Mouse (Mus musculus) kidney, adult 2 months (tissue): ENCODE measurements at regions not wholly inside any gene's neighbourhood (a gene's known extent, or its start where the extent isn't known, plus 50 kb on each side); places are given as distances from the start of the nearest gene placed in this dataset.

Source experiments
- DNase-seq: peaks from one replicate; pipeline ENCODE4 v3.0.0; 2021
- H3K27ac ChIP-seq: fragments of 200-500 bp; 2 replicates; pipeline ENCODE4 v1.5.1; 2012; ENCODE audit warnings: low read depth, low read length, control low read depth, inconsistent platforms; ENCODE audit not compliant: insufficient read depth
- H3K27me3 ChIP-seq: fragments of 200-500 bp; replicated peaks from 2 replicates; pipeline ENCODE4 v1.6.1; 2012; ENCODE audit warnings: mild to moderate bottlenecking, moderate library complexity, low read length, inconsistent platforms; ENCODE audit not compliant: control insufficient read depth, insufficient read depth
- H3K36me3 ChIP-seq: fragments of 200-500 bp; 2 replicates; pipeline ENCODE4 v1.6.1; 2012; ENCODE audit warnings: mild to moderate bottlenecking, moderate library complexity, low read length, inconsistent platforms; ENCODE audit not compliant: control insufficient read depth, insufficient read depth
- H3K4me1 ChIP-seq: fragments of 200-500 bp; 2 replicates; pipeline ENCODE4 v1.6.1; 2011; ENCODE audit warnings: low read length; ENCODE audit not compliant: control insufficient read depth, insufficient read depth
- H3K4me3 ChIP-seq: fragments of 200-500 bp; 2 replicates; pipeline ENCODE4 v1.5.1; 2011; ENCODE audit warnings: mild to moderate bottlenecking, low read depth, low read length, control low read depth; ENCODE audit not compliant: insufficient read depth
- CTCF ChIP-seq: fragments of 200-500 bp; conservative IDR thresholded peaks from 2 replicates; pipeline ENCODE4 v1.5.1; 2011; ENCODE audit warnings: low read depth, mild to moderate bottlenecking, control low read depth, low read length, moderate library complexity, mixed read lengths; ENCODE audit not compliant: insufficient read depth, insufficient read length
- POLR2A ChIP-seq: fragments of 200-500 bp; IDR thresholded peaks from one replicate; pipeline ENCODE4 v1.6.1; 2011; ENCODE audit warnings: low read depth, low read length, control low read depth
- WGBS: fragments of 180-500 bp; shearing (Covaris S2); methylation state at CpG from one replicate; pipeline ENCODE4 v1.1.7; 2018; 5-methylcytosine and 5-hydroxymethylcytosine counted together

DNA sequence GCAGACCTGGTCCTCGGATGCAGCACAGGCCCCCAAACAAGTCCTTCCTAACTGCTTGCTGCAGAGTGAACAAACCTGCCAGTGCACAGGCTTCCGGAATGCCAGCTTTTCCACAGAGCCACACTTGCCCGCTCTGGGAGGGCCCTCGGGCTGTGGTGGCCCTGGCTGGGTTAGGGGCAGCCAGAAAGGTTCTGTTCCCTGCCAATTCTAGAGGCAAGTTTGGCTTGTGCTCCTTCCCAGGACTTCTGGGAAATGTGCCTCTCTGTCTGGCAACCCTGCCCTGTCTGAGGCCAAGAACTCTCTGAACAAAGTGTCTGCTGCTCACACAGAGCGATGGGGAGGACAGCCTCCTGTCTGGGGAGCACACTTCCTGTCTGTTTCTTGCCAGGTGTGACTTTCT, 66.4 kb downstream of the Xrcc2 start:
- Histone ChIP-seq H3K27ac (no peak overlapping the region), H3K36me3 (no peaks in the 10 kb centered on the region), H3K4me1 (no peaks in the 10 kb centered on the region), H3K27me3 (no peaks in the 10 kb centered on the region), H3K4me3 (no peak overlapping the region)
- WGBS: 77% methylated on average over 5 of the region's 5 CpGs
- no peak for TF ChIP-seq POLR2A
- TF ChIP-seq CTCF: no peak
- peak; percentile 1 for DNase-seq

DNA sequence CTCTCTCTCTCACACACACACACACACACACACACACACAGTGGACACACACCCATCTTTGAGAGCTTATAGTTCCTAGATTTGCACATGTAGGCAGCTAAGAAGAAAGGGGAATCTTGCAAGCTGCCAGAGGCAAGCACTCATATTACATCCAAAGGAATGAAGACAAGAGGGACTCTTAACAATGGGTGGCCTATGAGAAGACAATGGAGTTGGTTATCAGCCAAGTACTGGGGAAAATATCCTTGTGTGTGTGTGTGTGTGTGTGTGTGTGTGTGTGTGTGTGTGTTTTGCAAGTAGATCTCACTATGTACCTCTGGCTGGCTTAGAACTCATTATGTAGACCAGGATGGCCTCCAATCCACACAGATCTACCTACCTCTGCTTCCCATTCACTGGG, 67.5 kb downstream of the Xrcc2 start:
- no peak for TF ChIP-seq CTCF
- no peak overlapping the region for H3K27ac ChIP-seq
- H3K27me3 ChIP-seq: no peaks in the 10 kb centered on the region
- H3K4me3 ChIP-seq: no peak overlapping the region
- DNase-seq: no peak
- no peaks in the 10 kb centered on the region for H3K36me3 ChIP-seq
- H3K4me1 ChIP-seq: no peaks in the 10 kb centered on the region

DNA sequence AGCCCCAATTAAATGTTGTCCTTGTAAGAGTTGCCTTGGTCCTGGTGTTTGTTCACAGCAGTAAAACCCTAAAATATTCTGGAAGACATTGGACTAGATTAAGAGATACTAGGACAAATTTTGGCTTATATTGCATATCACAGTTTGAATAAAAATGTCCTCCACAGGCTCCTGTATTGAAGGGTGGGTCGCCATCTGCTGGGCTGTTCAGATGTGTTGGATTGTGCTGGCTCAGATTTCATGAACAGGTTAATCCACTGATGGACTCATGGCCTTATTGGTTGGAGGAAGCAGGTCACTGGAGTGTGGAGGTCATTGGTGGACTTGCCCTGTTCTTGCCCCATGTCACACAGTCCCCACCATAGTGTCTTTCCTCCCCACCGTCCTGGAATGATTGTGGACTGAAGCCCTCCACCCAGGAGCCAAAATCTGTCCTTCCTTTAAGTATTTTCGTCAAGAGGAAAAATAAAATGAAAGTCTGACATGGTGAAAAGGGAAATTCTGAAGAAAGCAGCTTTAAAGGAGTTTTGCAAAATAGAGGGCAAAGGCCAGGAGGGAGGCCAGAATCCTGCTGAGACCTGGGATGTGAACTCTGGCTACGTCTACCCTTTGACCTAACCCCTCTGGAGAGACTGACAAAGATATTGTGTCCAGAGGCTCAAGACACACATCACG, 72.6 kb downstream of the Xrcc2 start:
- peak; percentile 17 for DNase-seq
- no peaks in the 10 kb centered on the region for H3K27me3 ChIP-seq
- no peaks in the 10 kb centered on the region for H3K36me3 ChIP-seq
- H3K27ac ChIP-seq: no peak overlapping the region
- H3K4me1 ChIP-seq: no peaks in the 10 kb centered on the region
- peak; percentile 38 for TF ChIP-seq CTCF
- no peak for TF ChIP-seq POLR2A
- WGBS: 79% methylated on average over 5 of the region's 5 CpGs
- H3K4me3 ChIP-seq: no peak overlapping the region

DNA sequence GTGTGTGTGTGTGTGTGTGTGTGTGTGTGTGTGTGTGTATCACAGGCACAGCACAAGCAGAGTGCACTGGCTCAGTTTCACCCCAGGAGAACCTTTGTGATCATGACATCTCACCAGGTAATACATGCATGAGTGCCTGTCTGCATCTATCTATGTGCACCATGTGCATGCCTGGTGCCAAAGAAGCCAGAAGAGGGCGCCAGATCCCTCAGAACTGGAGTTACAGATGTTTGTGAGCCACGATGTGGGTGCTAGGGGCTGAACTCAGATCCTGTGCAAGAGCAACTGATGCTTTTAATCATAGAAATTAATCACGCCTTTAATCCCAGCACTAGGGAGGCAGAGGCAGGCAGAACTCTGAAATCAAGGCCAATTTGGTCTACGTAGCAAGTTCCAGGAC, 75.9 kb downstream of the Xrcc2 start:
- H3K4me1 ChIP-seq: no peaks in the 10 kb centered on the region
- no peak overlapping the region for H3K4me3 ChIP-seq
- WGBS: 84% methylated on average over 4 of the region's 4 CpGs
- TF ChIP-seq POLR2A (no peak), CTCF (no peak)
- H3K27me3 ChIP-seq: no peaks in the 10 kb centered on the region
- DNase-seq: no peak
- no peaks in the 10 kb centered on the region for H3K36me3 ChIP-seq
- H3K27ac ChIP-seq: no peak overlapping the region

DNA sequence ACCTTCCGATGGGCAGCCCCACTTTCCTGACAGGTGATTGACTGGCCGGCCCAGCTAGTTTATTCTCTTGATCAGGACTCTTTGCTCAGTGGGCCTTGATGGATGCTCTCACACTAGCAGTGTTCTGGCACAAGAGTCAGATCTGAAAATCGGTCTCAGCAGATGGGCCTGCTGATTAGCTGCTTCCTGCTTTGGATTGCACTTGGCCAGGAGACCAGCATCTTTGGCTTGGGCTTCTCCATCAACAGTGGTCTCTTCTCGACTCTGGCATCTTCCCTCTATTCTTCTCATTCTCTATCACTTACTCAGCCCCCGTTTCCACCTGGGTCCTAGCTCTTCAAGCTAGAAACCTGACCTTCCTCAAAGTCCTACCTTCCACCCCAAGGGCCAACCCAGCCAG, 77.1 kb downstream of the Xrcc2 start:
- no peak for TF ChIP-seq CTCF
- no peak for TF ChIP-seq POLR2A
- no peak for DNase-seq
- Histone ChIP-seq H3K4me3 (no peak overlapping the region), H3K27ac (no peak overlapping the region), H3K4me1 (no peaks in the 10 kb centered on the region), H3K27me3 (no peaks in the 10 kb centered on the region), H3K36me3 (no peaks in the 10 kb centered on the region)
- WGBS: 84% methylated on average over 5 of the region's 5 CpGs

DNA sequence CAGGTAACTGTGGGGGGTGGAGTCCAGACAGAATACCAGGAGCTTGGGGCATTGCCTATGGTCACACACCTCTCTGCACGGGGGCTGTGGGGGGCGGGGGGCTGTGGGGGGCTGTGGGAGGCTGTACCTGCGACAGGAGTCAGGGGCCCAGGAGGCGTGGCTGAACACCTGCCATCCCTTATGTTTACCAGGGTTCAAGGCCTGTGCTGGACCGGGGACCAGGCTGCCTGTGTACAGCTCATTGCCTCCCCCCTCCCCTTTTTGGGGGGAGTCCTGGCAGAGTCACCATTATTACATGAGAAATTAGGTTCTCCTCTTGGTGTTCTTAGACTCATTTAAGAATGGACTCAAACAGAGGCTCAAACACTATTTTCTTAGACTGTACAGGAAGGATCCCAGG, 78.5 kb downstream of the Xrcc2 start:
- no peaks in the 10 kb centered on the region for H3K36me3 ChIP-seq
- WGBS: 71% methylated on average over 5 of the region's 5 CpGs
- TF ChIP-seq CTCF (no peak), POLR2A (no peak)
- no peaks in the 10 kb centered on the region for H3K27me3 ChIP-seq
- H3K27ac ChIP-seq: no peak overlapping the region
- H3K4me1 ChIP-seq: no peaks in the 10 kb centered on the region
- no peak for DNase-seq
- H3K4me3 ChIP-seq: no peak overlapping the region

DNA sequence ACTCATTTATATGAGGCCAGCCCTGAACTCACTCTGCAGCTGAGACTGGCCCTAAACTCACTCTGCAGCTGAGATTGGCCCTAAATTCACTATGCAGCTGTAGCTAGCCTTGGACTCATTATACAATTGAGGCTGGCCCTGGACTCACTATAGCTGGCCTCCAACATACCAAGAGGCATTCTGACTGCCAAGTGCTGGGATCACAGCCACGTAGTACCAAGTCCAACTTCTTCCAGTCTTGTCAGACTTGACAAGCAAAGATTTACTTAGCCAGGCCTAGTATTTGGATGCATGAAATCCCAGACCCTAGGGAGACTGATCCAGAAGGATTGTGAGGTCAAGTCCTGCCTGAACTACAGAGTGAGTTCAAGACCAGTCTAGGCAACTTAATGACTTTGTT, 81.6 kb downstream of the Xrcc2 start:
- Histone ChIP-seq H3K36me3 (no peaks in the 10 kb centered on the region), H3K4me1 (no peaks in the 10 kb centered on the region), H3K27me3 (no peaks in the 10 kb centered on the region), H3K4me3 (no peak overlapping the region), H3K27ac (no peak overlapping the region)
- peak; percentile 59 for DNase-seq
- TF ChIP-seq CTCF: no peak
- no peak for TF ChIP-seq POLR2A
- 39% methylated on average over 1 of the region's 1 CpGs for WGBS
